Mouse (Mus musculus) CH12.LX (cell line): ENCODE results near the gene Aptx. TPM values are rescaled to one million over a fixed set of nuclear protein-coding genes. Genes with fewer than 3 reads are reported as not detected.

Experiments
- DNase-seq: peaks from one replicate; pipeline ENCODE4 v3.0.0-alpha.2; 2013; ENCODE audit errors: extremely low read depth
- H3K27ac ChIP-seq: 2 replicates; pipeline ENCODE4 v1.5.1; 2012; ENCODE audit warnings: low read depth, mild to moderate bottlenecking, control low read depth, moderate library complexity; ENCODE audit not compliant: insufficient read depth
- H3K27me3 ChIP-seq: replicated peaks from 2 replicates; pipeline ENCODE3; 2012; ENCODE audit warnings: inconsistent platforms
- H3K36me3 ChIP-seq, 2 experiments: replicated peaks in 1 of 2; 2 replicates each; pipeline versions ENCODE3 to v1.6.1; 2012; ENCODE audit warnings: inconsistent platforms in 1 of 2, low read length in 1 of 2, mild to moderate bottlenecking in 1 of 2, mixed read lengths in 1 of 2, moderate library complexity in 1 of 2; ENCODE audit not compliant: control insufficient read depth in 1 of 2, insufficient read depth in 1 of 2
- H3K4me1 ChIP-seq, 2 experiments: 2 replicates each; pipeline ENCODE4 v1.6.1; 2012; ENCODE audit warnings: inconsistent platforms in 1 of 2, moderate library complexity in 1 of 2; ENCODE audit not compliant: insufficient read depth in 2 of 2, control insufficient read depth in 1 of 2
- H3K4me2 ChIP-seq: 2 replicates; pipeline ENCODE4 v1.6.1; 2012; ENCODE audit warnings: low read depth, mild to moderate bottlenecking, control low read depth; ENCODE audit not compliant: poor library complexity, insufficient read depth, severe bottlenecking
- H3K4me3 ChIP-seq, 3 experiments: fragments of 150-350 bp in 1 of 3; sonication (generic) in 1 of 3; replicated peaks in 1 of 3; 2 replicates each; pipeline versions ENCODE3 to v1.5.1; 2011 to 2012; ENCODE audit warnings: low read depth in 2 of 3, low read length in 2 of 3, mild to moderate bottlenecking in 2 of 3, moderate library complexity in 2 of 3, control low read depth in 1 of 3, improper control_type of control experiment in 1 of 3, inconsistent platforms in 1 of 3, mixed read lengths in 1 of 3; ENCODE audit not compliant: poor library complexity in 1 of 3
- H3K79me2 ChIP-seq: replicated peaks from 2 replicates; pipeline ENCODE4 v1.6.1; 2012; ENCODE audit warnings: mild to moderate bottlenecking, moderate library complexity; ENCODE audit not compliant: control insufficient read depth, poor library complexity, insufficient read depth, severe bottlenecking; ENCODE audit errors: extremely low read depth
- H3K9ac ChIP-seq: 2 replicates; pipeline ENCODE4 v1.6.1; 2012; ENCODE audit warnings: low read depth, mild to moderate bottlenecking, control low read depth, moderate library complexity; ENCODE audit not compliant: insufficient read depth
- H3K9me3 ChIP-seq: replicated peaks from 2 replicates; pipeline ENCODE3; 2012; ENCODE audit warnings: low read length, inconsistent platforms, mixed read lengths
- CTCF ChIP-seq, 2 experiments: IDR thresholded peaks in 1 of 2; conservative IDR thresholded peaks in 1 of 2; 2 replicates each; pipeline ENCODE4 v1.5.1; 2011 to 2012; ENCODE audit warnings: low read depth in 2 of 2, low read length in 2 of 2, improper control_type of control experiment in 1 of 2, inconsistent platforms in 1 of 2, mild to moderate bottlenecking in 1 of 2, moderate library complexity in 1 of 2
- E2F4 ChIP-seq: IDR thresholded peaks from 2 replicates; pipeline ENCODE4 v1.6.1; 2011; ENCODE audit warnings: low read depth, low read length, improper control_type of control experiment; ENCODE audit not compliant: insufficient replicate concordance
- HCFC1 ChIP-seq: IDR thresholded peaks from 2 replicates; pipeline ENCODE4 v1.6.1; 2012; ENCODE audit warnings: low read depth, mild to moderate bottlenecking, inconsistent platforms, low read length, improper control_type of control experiment
- JUN ChIP-seq: IDR thresholded peaks from 2 replicates; pipeline ENCODE4 v1.6.1; 2011; ENCODE audit warnings: low read depth, mild to moderate bottlenecking, low read length, improper control_type of control experiment, moderate library complexity; ENCODE audit not compliant: insufficient read depth
- MAFK ChIP-seq: IDR thresholded peaks from 2 replicates; pipeline ENCODE4 v1.6.1; 2011; ENCODE audit warnings: low read length, improper control_type of control experiment; ENCODE audit not compliant: insufficient replicate concordance
- MAX ChIP-seq: IDR thresholded peaks from 2 replicates; pipeline ENCODE4 v1.6.1; 2011; ENCODE audit warnings: low read length, improper control_type of control experiment
- MEF2A ChIP-seq: IDR thresholded peaks from 2 replicates; pipeline ENCODE4 v1.6.1; 2014; ENCODE audit warnings: low read depth, mild to moderate bottlenecking, inconsistent platforms, low read length, improper control_type of control experiment, borderline replicate concordance
- MYC ChIP-seq: IDR thresholded peaks from 2 replicates; pipeline ENCODE4 v1.6.1; 2011; ENCODE audit warnings: low read depth, mild to moderate bottlenecking, improper control_type of control experiment, low read length
- PAX5 ChIP-seq: IDR thresholded peaks from 2 replicates; pipeline ENCODE4 v1.6.1; 2012; ENCODE audit warnings: low read length, inconsistent platforms, mixed read lengths
- RAD21 ChIP-seq: IDR thresholded peaks from 2 replicates; pipeline ENCODE4 v1.6.1; 2011; ENCODE audit warnings: low read depth, mild to moderate bottlenecking, low read length, improper control_type of control experiment, moderate library complexity
- SIN3A ChIP-seq: IDR thresholded peaks from 2 replicates; pipeline ENCODE4 v1.6.1; 2012; ENCODE audit warnings: low read length, improper control_type of control experiment, inconsistent platforms
- SMC3 ChIP-seq: IDR thresholded peaks from 2 replicates; pipeline ENCODE4 v1.6.1; 2011; ENCODE audit warnings: low read depth, low read length, improper control_type of control experiment
- TCF12 ChIP-seq: IDR thresholded peaks from 2 replicates; pipeline ENCODE4 v1.6.1; 2014; ENCODE audit warnings: low read depth, mild to moderate bottlenecking, inconsistent platforms, low read length, improper control_type of control experiment
- ZC3H11A ChIP-seq: IDR thresholded peaks from 2 replicates; pipeline ENCODE4 v1.6.1; 2012; ENCODE audit warnings: low read depth, mild to moderate bottlenecking, inconsistent platforms, low read length, improper control_type of control experiment
- ZKSCAN1 ChIP-seq: IDR thresholded peaks from 2 replicates; pipeline ENCODE4 v1.6.1; 2012; ENCODE audit warnings: low read depth, inconsistent platforms, low read length, improper control_type of control experiment, borderline replicate concordance
- ZNF384 ChIP-seq: IDR thresholded peaks from 2 replicates; pipeline ENCODE4 v1.6.1; 2012; ENCODE audit warnings: low read depth, low read length, improper control_type of control experiment, inconsistent platforms
- dilution Hi-C: fragments of 300-500 bp; cut with MboI; formaldehyde crosslinking; loops from 2 replicates; pipeline ENCODE4 v1.14.3; 2020; ENCODE audit warnings: low sequenced_read_pairs; ENCODE audit not compliant: extremely low pct_unique_long_range_greater_than_20kb, extremely low pct_ligation_motif_present
- in situ Hi-C: fragments of 300-500 bp; cut with MboI; formaldehyde crosslinking; loops from 3 replicates; pipeline ENCODE4 v1.14.3; 2019; ENCODE audit warnings: low sequenced_read_pairs, low pct_ligation_motif_present, low pct_unique_long_range_greater_than_20kb, mixed read lengths
- polyA plus RNA-seq: library from polyadenylated mRNA; unstranded; fragments of >175 nt; gene quantifications from 2 replicates; pipeline ENCODE4 v1.2.1, GENCODE M21; 2012; ENCODE audit warnings: low read depth; ENCODE audit not compliant: insufficient read length
- total RNA-seq, 2 experiments: library from RNA; depleted of rRNA; stranded (reverse); fragments of 300-350 nt in 1 of 2; fragments of >200 nt in 1 of 2; gene quantifications; 2 replicates each; pipeline ENCODE4 v1.2.3; 2012 to 2014

The Aptx gene
- total and polyA plus RNA-seq, 3 experiments: 15.1 to 20.2 (median 16.6) TPM

GRCm38 (mm10) chr4:40677132-40677531 is 25.9 kb downstream of the Aptx start:
- dilution Hi-C loops: no loop called here

DNA sequence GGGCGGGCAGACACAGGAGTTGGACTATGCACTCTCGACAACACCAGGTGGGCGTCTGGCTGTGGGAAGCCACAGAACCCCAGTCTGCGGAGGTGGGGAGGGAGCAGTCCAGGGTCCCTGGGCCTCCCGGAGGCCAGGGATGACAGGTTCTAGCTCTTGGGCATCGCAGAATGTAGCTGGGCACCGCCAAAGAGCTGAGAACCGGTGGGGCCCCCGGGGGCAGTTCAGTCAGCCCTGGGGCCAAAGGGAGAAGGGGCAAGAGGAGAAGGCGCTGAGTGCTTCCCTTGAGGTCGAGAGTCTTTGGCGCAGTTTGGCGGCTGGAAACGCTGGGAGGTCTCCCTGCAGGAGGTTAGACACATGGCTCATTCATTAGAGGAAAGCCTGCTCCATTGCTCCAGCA is 26.7 kb downstream of the Aptx start:
- no peak for DNase-seq
- H3K4me1 ChIP-seq: no peaks in the 10 kb centered on the region
- dilution Hi-C loops: no loop called here
- H3K9me3 ChIP-seq: no peaks in the 10 kb centered on the region
- H3K27ac ChIP-seq: no peak overlapping the region
- no peaks in the 10 kb centered on the region for H3K27me3 ChIP-seq
- no peak overlapping the region for H3K9ac ChIP-seq
- no peak overlapping the region for H3K4me2 ChIP-seq
- H3K79me2 ChIP-seq: no peaks in the 10 kb centered on the region
- H3K4me3 ChIP-seq: no peak overlapping the region
- no peak for TF ChIP-seq ZNF384
- no peak for TF ChIP-seq E2F4
- TF ChIP-seq MAX: no peak
- TF ChIP-seq RAD21: no peak
- no peak for TF ChIP-seq ZKSCAN1
- no peak for TF ChIP-seq SMC3
- no peak for TF ChIP-seq MYC
- TF ChIP-seq ZC3H11A: no peak
- TF ChIP-seq CTCF (conservative IDR thresholded peaks at IDR 0.05 in 1 of 2, IDR thresholded peaks at IDR 0.05 in 1 of 2; ENCODE audit: low read depth in 2 of 2, low read length in 2 of 2): no peak
- TF ChIP-seq TCF12: no peak
- no peak for TF ChIP-seq SIN3A
- TF ChIP-seq PAX5: no peak
- TF ChIP-seq MAFK: no peak
- TF ChIP-seq JUN: no peak
- TF ChIP-seq MEF2A: no peak
- no peak for TF ChIP-seq HCFC1
- TF ChIP-seq, all 38 proteins: peak for 0
- in situ Hi-C loops: loop anchor here (10.0 to 25.0 kb wide), 2 partner anchors 392 to 539 kb away; partner anchors contain the start of gene Aco1
- no peaks in the 10 kb centered on the region for H3K36me3 ChIP-seq

More at GRCm38 (mm10) chr4:40677132-40677531, 25.9 kb downstream of the Aptx start:
- in situ Hi-C loops: loop anchor here (10.0 to 25.0 kb wide), 2 partner anchors 392 to 540 kb away; partner anchors contain the start of gene Aco1
- H3K4me1 ChIP-seq: peaks cover 2 to 3% of the 10 kb centered on the region in 2 experiments; a peak in 3 of 4 replicates
- no peak overlapping the region for H3K4me3 ChIP-seq
- H3K27ac ChIP-seq: no peak overlapping the region
- H3K4me2 ChIP-seq: no peak overlapping the region
- no peaks in the 10 kb centered on the region for H3K79me2 ChIP-seq
- no peak for DNase-seq
- TF ChIP-seq RAD21: peak; percentile 55
- no peak for TF ChIP-seq ZKSCAN1
- TF ChIP-seq CTCF (conservative IDR thresholded peaks at IDR 0.05 in 1 of 2, IDR thresholded peaks at IDR 0.05 in 1 of 2; ENCODE audit: low read depth in 2 of 2, low read length in 2 of 2): peak in 1 of 2 experiments; percentile 57; a peak in 2 of 4 replicates
- peak; percentile 43 for TF ChIP-seq SMC3
- H3K36me3 ChIP-seq: no peaks in the 10 kb centered on the region
- no peaks in the 10 kb centered on the region for H3K27me3 ChIP-seq
- no peaks in the 10 kb centered on the region for H3K9me3 ChIP-seq
- H3K9ac ChIP-seq: no peak overlapping the region
